Comparison of ENCODE assay signal across 16 mouse cellular contexts in the genomic region with DNA sequence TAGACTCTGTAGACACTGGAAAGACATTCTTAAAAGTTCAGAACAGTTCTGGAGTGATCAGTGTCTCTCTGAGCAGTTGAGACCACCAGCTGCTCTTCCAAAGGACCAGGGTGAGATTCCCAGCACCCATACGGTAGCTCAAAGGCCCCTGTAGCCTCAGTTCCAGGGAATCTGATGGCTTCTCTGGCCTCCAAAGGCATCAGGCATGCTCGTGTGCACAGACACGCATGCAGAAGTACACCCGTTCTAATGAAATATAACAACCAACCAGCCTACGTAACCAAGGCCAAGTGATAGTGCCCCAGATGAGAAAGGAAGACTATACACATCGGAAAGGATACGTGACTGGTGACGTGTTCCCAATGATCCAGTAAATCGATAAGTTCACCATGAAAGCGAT.
"Had no signal": no experiment of that assay in that cellular context is flagged by ENCODE, and none has a peak within 500 bp of the region (broad histone marks: within the 10 kb centered on the region; RNA-seq: fewer than 3 reads in every experiment).

No protein-coding gene starts in this region.

- DNase-seq: heart, postnatal 10 days; heart, postnatal 14 days; heart, postnatal 36 days; heart, postnatal 4 days; kidney, adult 11 months; kidney, adult 18-20 months; kidney, adult 2 months; kidney, adult 8-10 months; kidney, adult 9 months; kidney, postnatal 10 days; kidney, postnatal 14 days; kidney, postnatal 25 days; kidney, postnatal 36 days; kidney, postnatal 4 days; layer of hippocampus, adult 9-11 months; layer of hippocampus, postnatal 36 days had no signal
